Mouse (Mus musculus) 3T3-L1 (cell line): Measurements from ENCODE around the gene Lhfpl2.
A peak's percentile ranks its signal among the peaks of the same experiment; 100 is the strongest.

Source experiments
- DNase-seq: peaks from one replicate; pipeline ENCODE4 v3.0.0-alpha.2; 2015; ENCODE audit warnings: low read depth, low spot score

Lhfpl2 gene

GRCm38 (mm10) chr13:94212179-94212578 lies 154.6 kb downstream of the Lhfpl2 start:
- DNase-seq, result no peak

DNA sequence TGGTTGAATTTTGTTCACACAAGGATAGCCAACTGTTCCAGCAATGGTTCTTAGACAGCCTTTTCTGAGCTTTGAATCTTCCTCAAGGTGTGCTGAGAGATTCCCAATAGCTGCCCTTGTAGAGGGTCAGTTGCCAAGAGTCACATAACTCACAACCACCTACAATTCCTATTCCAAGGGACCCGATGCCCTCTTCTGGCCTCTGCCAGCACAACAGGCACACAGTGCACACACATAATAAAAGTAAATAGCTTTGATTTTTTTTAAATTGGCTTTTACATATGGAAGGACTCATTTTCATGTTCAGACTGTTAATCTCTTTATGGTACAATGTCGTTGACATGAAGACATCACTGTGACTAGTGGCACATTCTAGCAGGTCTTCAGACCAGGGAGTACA lies 155.1 kb downstream of the Lhfpl2 start:
- peak; percentile 57 for DNase-seq

DNA sequence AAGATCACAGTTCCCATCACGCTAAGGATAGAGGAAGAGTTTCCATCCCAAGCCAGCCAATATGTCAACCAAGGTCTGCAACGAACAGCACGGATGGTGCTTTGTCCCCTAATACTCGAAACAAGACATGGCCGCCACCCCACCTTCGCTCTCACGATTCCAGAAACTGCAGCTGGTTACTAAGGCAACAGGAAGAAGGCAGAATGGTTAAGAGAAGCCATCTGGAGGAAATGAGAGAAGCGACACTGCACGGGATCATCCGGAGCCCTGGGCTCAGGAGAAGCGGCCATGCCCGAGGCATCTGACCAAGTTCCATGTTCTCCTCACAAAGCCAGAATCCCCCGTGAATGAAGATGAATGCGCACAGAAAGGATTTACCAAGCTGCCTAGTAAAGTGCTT lies 166.0 kb downstream of the Lhfpl2 start:
- no peak for DNase-seq

DNA sequence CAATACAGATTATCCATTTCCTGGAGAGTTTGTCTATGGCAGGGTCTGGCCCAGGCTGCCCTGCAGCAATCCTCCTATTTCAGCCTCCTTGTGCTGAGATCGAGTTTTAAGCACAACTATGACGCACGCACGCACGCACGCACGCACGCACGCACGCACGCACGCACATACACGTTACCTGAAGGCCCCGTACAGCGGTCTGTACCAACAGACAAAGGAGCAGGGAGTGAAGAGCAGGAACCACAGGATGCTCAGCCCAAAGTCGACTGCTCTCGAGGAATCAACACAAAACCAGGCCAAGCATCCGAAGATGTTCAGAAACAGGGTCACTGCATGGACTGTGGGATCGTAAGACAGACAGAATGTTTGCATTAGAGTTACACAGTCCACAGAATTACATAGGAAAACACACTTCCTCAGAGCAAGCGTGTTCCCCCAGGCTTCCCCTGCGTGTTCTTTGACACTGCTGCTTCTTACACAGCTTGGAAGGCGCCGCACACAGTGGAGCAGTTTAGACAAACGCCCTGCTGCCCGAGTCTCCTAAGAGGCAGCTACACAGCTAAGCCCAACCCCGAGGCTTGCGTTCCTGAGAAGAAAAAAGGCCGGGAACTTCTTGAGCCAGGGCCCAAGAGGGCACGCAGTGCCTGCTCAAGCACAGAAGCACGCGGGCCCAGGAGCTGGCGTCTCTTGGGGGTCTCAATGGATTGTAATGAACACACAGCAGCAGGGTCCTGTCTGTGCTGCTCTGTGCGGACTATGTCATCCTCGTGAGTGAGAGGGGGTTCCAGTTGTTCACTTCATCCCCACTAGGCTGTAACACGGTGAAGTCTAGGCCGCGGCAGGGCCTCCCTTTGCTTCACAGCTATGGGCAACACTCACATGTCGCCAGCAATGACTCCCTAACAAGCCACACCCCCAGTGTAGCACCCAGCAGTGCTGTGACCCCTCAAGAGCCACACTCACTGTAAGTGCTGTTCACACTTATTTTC lies 167.4 kb downstream of the Lhfpl2 start:
- DNase-seq, result no peak

DNA sequence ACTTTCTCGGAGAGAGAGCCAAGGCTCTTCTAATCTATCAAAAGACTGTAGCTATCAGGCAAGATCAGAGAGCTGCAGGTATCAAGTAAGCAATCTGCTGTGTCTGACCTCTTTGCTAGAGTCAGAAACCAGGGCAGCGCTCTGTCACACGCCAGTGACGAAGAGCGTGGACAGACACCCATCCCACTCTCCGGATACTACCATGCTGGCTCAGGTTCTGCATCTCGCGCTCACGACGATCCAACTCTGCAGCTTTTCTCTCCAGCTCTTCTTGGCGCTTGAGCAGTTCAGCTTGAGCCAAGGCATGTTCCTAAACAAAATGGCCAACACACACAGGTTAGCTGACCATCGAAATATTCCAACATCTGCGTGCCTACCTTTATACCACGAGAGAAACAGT lies 174.3 kb downstream of the Lhfpl2 start:
- DNase-seq, result no peak

GRCm38 (mm10) chr13:94239488-94239887 lies 181.9 kb downstream of the Lhfpl2 start:
- DNase-seq, result no peak

DNA sequence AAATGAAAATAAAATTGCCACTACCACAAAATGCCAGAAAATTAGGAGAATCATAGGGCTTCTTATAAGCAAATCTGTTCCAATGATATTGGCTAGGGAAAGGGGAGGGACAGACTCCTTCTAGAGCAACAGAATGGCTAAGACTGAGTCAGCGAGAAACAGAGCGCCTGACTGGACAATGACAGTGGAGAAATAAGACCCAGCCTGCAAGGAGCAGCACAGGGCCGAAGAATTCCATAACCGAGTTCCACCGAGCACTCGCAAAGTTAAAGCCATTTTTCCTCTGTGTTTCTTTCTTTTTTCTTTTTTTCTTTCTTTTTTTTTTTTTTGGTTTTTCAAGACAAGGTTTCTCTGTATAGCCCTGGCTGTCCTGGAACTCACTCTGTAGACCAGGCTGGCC lies 182.5 kb downstream of the Lhfpl2 start:
- DNase-seq, result peak; percentile 18

- peak; percentile 13 for DNase-seq
Measured at GRCm38 (mm10) chr13:94240873-94241272, 183.3 kb downstream of the Lhfpl2 start.

DNA sequence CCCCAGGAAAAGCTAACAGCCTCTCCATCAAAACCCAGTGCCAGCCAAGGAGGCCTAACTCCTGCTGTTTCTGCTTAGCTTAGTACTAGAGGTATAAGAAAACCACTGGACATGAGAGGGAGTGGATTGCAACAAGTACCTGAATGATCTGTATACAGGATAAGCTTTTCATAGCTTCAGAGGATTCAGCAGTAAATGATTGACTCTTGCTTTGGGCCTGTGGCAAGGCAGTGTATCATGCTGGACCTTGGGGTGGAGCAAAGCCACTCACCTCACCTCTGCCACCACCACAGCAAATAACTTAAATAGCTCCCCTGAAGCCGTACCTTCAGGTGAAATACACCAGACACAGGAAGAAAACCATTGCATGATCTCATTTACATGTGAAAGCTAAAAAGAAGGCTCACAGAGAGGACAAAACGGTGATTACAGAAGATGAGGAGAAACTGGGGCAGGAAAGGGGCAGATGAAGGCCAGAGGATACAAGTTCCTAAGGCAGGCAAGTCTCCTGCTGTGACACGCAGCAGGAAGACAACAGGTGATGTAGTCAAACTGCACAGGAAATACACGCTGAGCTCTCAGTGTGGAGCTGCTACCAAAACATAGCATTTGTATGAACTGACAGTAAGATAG lies 184.4 kb downstream of the Lhfpl2 start:
- DNase-seq, result no peak

DNA sequence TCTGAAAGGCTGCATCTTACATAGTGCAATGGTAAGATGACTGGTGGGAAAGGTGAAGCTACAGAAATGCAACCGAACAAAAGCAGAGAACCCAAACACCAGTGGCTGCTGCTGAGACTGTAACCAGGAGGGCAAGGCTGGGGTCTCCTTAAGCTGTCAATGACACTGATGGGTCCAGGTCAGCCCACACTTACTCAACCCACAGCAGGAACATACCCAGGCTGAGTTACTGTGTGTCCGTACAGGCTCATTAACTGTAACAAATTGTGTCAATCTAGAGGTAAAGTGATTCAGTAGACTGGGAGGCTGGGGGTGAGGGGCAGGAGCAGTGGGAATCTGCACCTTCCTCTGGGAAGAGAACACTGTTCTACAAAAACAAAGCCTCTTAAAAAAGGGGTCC lies 185.3 kb downstream of the Lhfpl2 start:
- no peak for DNase-seq
